ENCODE assay signal across 22 mouse cellular contexts in the genomic region with DNA sequence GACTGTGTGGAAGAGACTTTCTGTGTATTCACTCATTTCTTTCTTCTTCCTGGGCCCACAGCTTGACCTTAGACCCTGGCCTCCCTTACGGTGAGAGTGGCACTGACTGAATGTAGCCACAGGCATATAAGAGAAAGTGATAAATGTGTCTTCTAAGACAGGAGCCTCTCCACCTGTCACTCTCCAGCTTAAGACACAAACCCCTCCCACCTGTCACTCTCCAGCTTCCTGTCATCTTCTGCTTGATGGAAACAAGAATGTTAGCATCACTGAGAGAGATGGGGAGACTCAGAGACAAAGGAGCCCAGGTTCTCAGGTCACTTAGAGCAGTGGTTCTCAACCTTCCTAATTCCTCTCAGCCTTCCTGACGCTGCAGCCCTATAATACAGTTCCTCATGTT. TPM values are rescaled to one million over a fixed set of nuclear protein-coding genes. Genes with fewer than 3 reads are reported as not detected.
DNase-seq lines count a peak whose midpoint lies in the region; TF ChIP-seq lines count a peak whose summit lies in the region.
"Had no signal": no experiment of that assay in that cellular context is flagged by ENCODE, and none has a peak within 500 bp of the region (broad histone marks: within the 10 kb centered on the region; RNA-seq: fewer than 3 reads in every experiment).

No protein-coding gene starts in this region.

- WGBS in thymus, adult 2 months, result 71% methylated on average over 2 of the region's 2 CpGs

- no peak overlapping the region for H3K4me3 ChIP-seq in thymus, adult 2 months (ENCODE audit: control insufficient read depth, insufficient read depth, low read length)
- H3K4me3 ChIP-seq: embryonic facial prominence, embryonic 15.5 days; forebrain, embryonic 15.5 days; heart, adult 2 months; heart, embryonic 12.5 days; hindbrain, embryonic 10.5 days had no signal

- no peak for TF ChIP-seq CTCF in thymus, adult 2 months (IDR thresholded peaks at IDR 0.05; ENCODE audit: borderline replicate concordance, control insufficient read depth, extremely low read depth, insufficient read depth, low read length, poor library complexity)

- TF ChIP-seq POLR2A in thymus, adult 2 months (IDR thresholded peaks at IDR 0.05; ENCODE audit: control insufficient read depth, extremely low read depth, insufficient read depth, low read length, poor library complexity), result no peak

- no peak overlapping the region for H3K27ac ChIP-seq in thymus, adult 2 months (ENCODE audit: control insufficient read depth, insufficient read depth, low read length)
- H3K27ac ChIP-seq: embryonic facial prominence, embryonic 15.5 days; forebrain, embryonic 15.5 days; heart, adult 2 months; hindbrain, embryonic 10.5 days; hindbrain, embryonic 14.5 days had no signal

- no peaks in the 10 kb centered on the region for H3K27me3 ChIP-seq in thymus, adult 2 months (ENCODE audit: control insufficient read depth, insufficient read depth, low read length)
- H3K27me3 ChIP-seq: embryonic facial prominence, embryonic 15.5 days; forebrain, embryonic 15.5 days; heart, embryonic 12.5 days had no signal

- DNase-seq in thymus, adult 2 months, result peak; percentile 9
- DNase-seq in thymus, postnatal 36 days, result no peak
- DNase-seq in T-cell, adult 2 months (ENCODE audit: low spot score), result peak; percentile 27
- peak; percentile 65 for DNase-seq in naive thymus-derived CD4-positive, alpha-beta T cell, adult 2 months (ENCODE audit: low read depth)
- no peak for DNase-seq in gastrocnemius, postnatal 36 days
- no peak for DNase-seq in layer of hippocampus, postnatal 25 days (ENCODE audit: extremely low spot score in 1 of 2, low spot score in 1 of 2)
- DNase-seq in natural killer cell, adult 2 months (ENCODE audit: low spot score in 2 of 2), result no peak
- DNase-seq: adrenal gland, adult 2 months; adrenal gland, postnatal 36 days; cerebellum, adult 2 months; cerebellum, postnatal 10 days; embryo, embryonic 11 days; heart, adult 2 months had no signal

- H3K4me1 ChIP-seq in thymus, adult 2 months (replicated peaks; ENCODE audit: control insufficient read depth, insufficient read depth, low read length), result no peaks in the 10 kb centered on the region; the same call in 1 of the 2 replicates
- H3K4me1 ChIP-seq: embryonic facial prominence, embryonic 15.5 days; forebrain, embryonic 15.5 days; heart, embryonic 12.5 days had no signal

- intact Hi-C loops in gastrocnemius, postnatal 36 days (cut with DNase I), result no loop called here

- no peaks in the 10 kb centered on the region for H3K36me3 ChIP-seq in thymus, adult 2 months (ENCODE audit: control insufficient read depth, insufficient read depth, low read length)
- H3K36me3 ChIP-seq: embryonic facial prominence, embryonic 15.5 days; forebrain, embryonic 15.5 days; G1E; heart, embryonic 12.5 days; hindbrain, embryonic 10.5 days had no signal

RNA-seq across cellular contexts. Expression of gene Vwa3b, which starts 3.7 kb away (rescaled TPM):
- polyA plus RNA-seq in thymus, adult 2 months (2012; rRNA removed), result 0.13 and 0.14 TPM in 2 replicates
- total RNA-seq in gastrocnemius, postnatal 36 days (2021), result 10 to 100 TPM; 57.5 to 64.5 TPM
- 10 to 100 TPM; 19.6 to 21.1 TPM for total RNA-seq in layer of hippocampus, postnatal 25 days (2021)
- total RNA-seq: common myeloid progenitor, adult 5-6 weeks had no signal
- polyA plus RNA-seq: adrenal gland, adult 2 months; C2C12; forebrain, embryonic 11.5 days; G1E; heart, embryonic 12.5 days had no signal

Comparison
In these comparisons a context has a peak if more than half of its experiments do, and no peak if none do; other contexts are left out.
1. DNase-seq: peak in thymus, adult 2 months (single experiment), T-cell, adult 2 months (single experiment) and naive thymus-derived CD4-positive, alpha-beta T cell, adult 2 months (single experiment); none in thymus, postnatal 36 days (0 of 2), gastrocnemius, postnatal 36 days (0 of 2), layer of hippocampus, postnatal 25 days (0 of 2) and natural killer cell, adult 2 months (0 of 2).